Mouse (Mus musculus) intestine, embryonic 14.5 days (tissue): ENCODE measurements around the gene Csnk1g2. TPM values are rescaled to one million over a fixed set of nuclear protein-coding genes. Genes with fewer than 3 reads are reported as not detected.

Source experiments
- ATAC-seq: fragments of 200-750 bp; cut with Nextera tagmentation; replicated peaks from 2 replicates; pipeline ENCODE4 v1.8.0; 2017; ENCODE audit warnings: low read depth, moderate number of reproducible peaks, moderate TSS enrichment, moderate library complexity; ENCODE audit not compliant: low FRiP score, low TSS enrichment
- DNase-seq: peaks from one replicate; pipeline ENCODE4 v3.0.0-alpha.2; 2018; ENCODE audit warnings: low spot score
- H3K27ac ChIP-seq: fragments of 300-500 bp; sonication (generic); 2 replicates; pipeline ENCODE4 v1.5.1; 2014; ENCODE audit warnings: low read depth, mild to moderate bottlenecking, control low read depth
- H3K27me3 ChIP-seq: fragments of 300-500 bp; sonication (generic); replicated peaks from 2 replicates; pipeline ENCODE4 v1.6.1; 2014; ENCODE audit warnings: low read length, control low read depth; ENCODE audit not compliant: control insufficient read depth, insufficient read depth
- H3K36me3 ChIP-seq: fragments of 300-500 bp; sonication (generic); 2 replicates; pipeline ENCODE4 v1.6.1; 2014; ENCODE audit warnings: low read length, control low read depth; ENCODE audit not compliant: control insufficient read depth, insufficient read depth
- H3K4me1 ChIP-seq: fragments of 300-500 bp; sonication (generic); replicated peaks from 2 replicates; pipeline ENCODE4 v1.6.1; 2014; ENCODE audit warnings: low read length, control low read depth, mixed read lengths; ENCODE audit not compliant: control insufficient read depth, insufficient read depth
- H3K4me2 ChIP-seq: fragments of 300-500 bp; sonication (generic); 2 replicates; pipeline ENCODE4 v1.6.1; 2014; ENCODE audit warnings: low read length
- H3K4me3 ChIP-seq: fragments of 300-500 bp; sonication (generic); 2 replicates; pipeline ENCODE4 v1.5.1; 2014; ENCODE audit warnings: low read depth, low read length, control low read depth, mixed read lengths
- H3K9ac ChIP-seq: fragments of 300-500 bp; sonication (generic); 2 replicates; pipeline ENCODE4 v1.6.1; 2014; ENCODE audit warnings: mild to moderate bottlenecking, low read length
- H3K9me3 ChIP-seq: fragments of 300-500 bp; sonication (generic); 2 replicates; pipeline ENCODE4 v1.6.1; 2016; ENCODE audit warnings: low read length, control low read depth; ENCODE audit not compliant: control insufficient read depth
- WGBS: fragments of 180-500 bp; shearing (Covaris S2); extraction: QIAGEN DNeasy Blood & Tissue Kit; methylation state at CpG from one replicate; pipeline ENCODE4 v1.1.7; 2014; 5-methylcytosine and 5-hydroxymethylcytosine counted together
- polyA plus RNA-seq: library from polyadenylated mRNA; unstranded; fragments of >200 nt; fragmentation: Nextera tagmentation; extraction: Ambion mirVana; gene quantifications from 2 replicates; pipeline ENCODE4 v1.2.1, GENCODE M21; 2014

Gene Csnk1g2
- polyA plus RNA-seq, 1 experiment from 2014 or later, result 116 TPM

GRCm38 (mm10) chr10:80655406-80656129 is 32.9 kb downstream of the Csnk1g2 start:
- peak; percentile 47; the same call in 1 of the 2 replicates for ATAC-seq

DNA sequence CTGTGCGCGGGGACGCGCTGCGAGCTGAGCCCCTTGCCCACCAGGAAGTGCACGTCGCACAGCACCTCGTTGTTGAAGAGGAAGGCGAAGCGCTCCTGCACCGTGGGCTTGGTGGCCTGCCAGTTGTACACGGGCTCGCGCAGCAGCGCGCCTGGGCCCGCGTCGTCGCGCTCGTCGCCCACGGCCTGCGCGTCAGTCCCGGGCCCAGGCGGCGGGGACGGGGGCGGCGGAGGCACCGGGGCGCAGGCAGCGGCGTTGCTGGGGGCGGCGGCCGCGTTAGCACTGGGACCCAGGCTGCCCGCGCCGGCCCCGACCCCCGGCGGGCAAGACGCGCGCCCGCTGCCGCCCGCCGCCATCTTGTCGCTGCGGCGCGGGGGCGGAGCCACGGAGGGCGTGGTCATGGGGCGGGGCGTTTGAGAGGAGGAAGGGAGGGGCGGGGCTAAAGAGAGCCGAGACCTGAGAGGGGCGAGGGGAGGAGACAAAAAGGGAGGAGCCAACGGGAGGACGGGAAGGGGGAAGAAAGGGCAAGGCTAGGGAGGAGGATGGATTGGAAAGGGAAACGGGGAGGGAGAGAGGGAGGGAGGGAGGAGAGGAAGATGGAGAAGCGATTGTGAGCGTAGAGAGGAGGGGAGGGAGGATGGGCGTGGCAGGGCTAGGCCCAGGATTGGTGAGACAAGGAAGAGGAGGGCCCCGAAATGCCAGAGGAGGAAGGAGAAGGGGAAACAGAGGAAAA is 33.7 kb downstream of the Csnk1g2 start:
- WGBS, result under 1% methylated on average over 50 of the region's 72 CpGs
- ATAC-seq, result peak; percentile 83

More at GRCm38 (mm10) chr10:80655406-80656129, 32.9 kb downstream of the Csnk1g2 start:
- Histone ChIP-seq H3K4me3 (peak overlapping the region; percentile 89), H3K27ac (no peak overlapping the region), H3K36me3 (no peaks in the 10 kb centered on the region; the same call in 1 of the 2 replicates), H3K9me3 (no peaks in the 10 kb centered on the region), H3K4me2 (peak overlapping the region; percentile 76), H3K9ac (peak overlapping the region; percentile 71), H3K4me1 (peaks cover 14% of the 10 kb centered on the region), H3K27me3 (no peaks in the 10 kb centered on the region)
- WGBS, result 6% methylated on average over 10 of the region's 12 CpGs
- no peak for DNase-seq

DNA sequence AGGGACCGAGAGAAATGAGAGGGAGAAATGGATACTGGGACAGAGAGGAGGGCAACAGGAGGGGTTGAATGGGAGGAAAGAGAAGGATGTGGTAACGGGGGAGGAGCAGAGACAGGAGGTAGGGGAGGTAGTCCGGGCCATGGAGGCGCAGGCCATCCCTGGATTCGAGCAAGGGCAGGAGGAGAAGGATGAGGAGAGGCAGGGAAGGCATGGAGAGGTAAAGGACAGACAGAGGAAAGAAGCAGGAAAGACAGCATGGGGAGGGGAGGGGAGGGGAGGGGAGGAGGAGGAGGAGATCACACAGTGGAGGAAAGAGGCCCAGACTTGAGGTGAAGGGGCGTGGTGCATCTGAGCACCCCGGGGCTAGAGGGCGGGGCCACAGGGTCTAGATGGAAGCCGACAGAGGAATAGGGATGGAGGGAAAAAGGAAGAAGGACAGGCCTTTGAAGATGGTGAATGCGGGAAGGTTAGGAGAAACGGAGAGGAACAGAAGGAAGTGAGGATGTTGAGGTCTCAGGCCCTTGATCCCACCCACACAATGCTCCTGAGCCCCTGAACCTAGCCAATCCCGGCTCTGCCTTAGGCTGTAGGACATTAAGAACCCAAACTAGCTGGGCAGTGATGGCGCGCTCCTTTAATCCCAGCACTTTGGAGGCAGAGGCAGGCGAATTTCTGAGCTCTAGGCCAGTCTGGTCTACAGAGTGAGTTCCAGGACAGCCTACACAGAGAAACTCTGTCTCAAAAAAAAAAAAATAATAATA is 34.4 kb downstream of the Csnk1g2 start, which contains the start of gene Btbd2:
Btbd2 (minus strand) TSS at position 209 of the 761 bp plus-strand sequence.
- Histone ChIP-seq H3K9me3 (no peaks in the 10 kb centered on the region), H3K27me3 (no peaks in the 10 kb centered on the region), H3K36me3 (no peaks in the 10 kb centered on the region; the same call in 1 of the 2 replicates), H3K9ac (peak within 1 kb of the TSS; percentile 71), H3K4me2 (peak within 1 kb of the TSS; percentile 76), H3K4me1 (peaks cover 14% of the 10 kb centered on the region), H3K27ac (peak within 1 kb of the TSS; percentile 79), H3K4me3 (peak within 1 kb of the TSS; percentile 89)
- ATAC-seq (peak; percentile 24), DNase-seq (no peak)
- WGBS, result 18% methylated on average over 15 of the region's 15 CpGs

More for the DNA sequence above, 33.7 kb downstream of the Csnk1g2 start:
- peak overlapping the region; percentile 76 for H3K4me2 ChIP-seq
- peak overlapping the region; percentile 79 for H3K27ac ChIP-seq
- H3K9me3 ChIP-seq, result no peaks in the 10 kb centered on the region
- H3K4me3 ChIP-seq, result peak overlapping the region; percentile 89
- peak; percentile 99 for DNase-seq
- H3K4me1 ChIP-seq, result peaks cover 14% of the 10 kb centered on the region
- no peaks in the 10 kb centered on the region for H3K27me3 ChIP-seq
- H3K36me3 ChIP-seq, result no peaks in the 10 kb centered on the region; the same call in 1 of the 2 replicates
- peak overlapping the region; percentile 71 for H3K9ac ChIP-seq

DNA sequence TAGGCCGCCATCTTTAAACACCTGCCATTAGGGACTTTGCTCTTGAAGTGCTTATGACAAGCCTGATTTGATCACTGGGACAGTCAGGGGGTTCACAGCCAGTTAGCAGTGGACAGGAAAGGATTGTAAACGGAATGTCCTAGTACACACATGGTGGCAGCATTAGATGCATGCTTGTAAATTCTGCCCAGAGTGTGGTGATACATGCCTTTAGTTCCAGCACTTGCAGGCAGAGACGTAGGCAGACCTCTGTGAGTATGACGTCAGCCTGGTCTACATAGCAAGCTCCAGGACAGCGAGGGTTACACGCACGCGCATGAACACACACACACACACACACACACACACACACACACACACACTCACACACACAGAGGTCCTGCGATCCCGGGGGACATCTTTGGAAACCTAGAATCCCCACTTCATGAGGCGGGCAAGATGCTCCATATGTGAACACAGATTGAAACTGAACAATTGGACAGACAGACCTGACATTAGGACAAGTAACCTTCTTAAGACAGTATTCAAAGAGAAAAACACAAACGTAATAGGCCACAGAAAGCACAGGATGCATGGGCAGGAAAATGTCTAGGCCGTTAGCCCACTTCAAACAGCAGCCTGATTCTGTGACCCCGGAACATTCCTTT is 35.7 kb downstream of the Csnk1g2 start:
- no peak overlapping the region for H3K27ac ChIP-seq
- H3K36me3 ChIP-seq, result no peaks in the 10 kb centered on the region; the same call in 1 of the 2 replicates
- no peak for DNase-seq
- no peaks in the 10 kb centered on the region for H3K27me3 ChIP-seq
- WGBS, result 83% methylated on average over 14 of the region's 14 CpGs
- H3K4me3 ChIP-seq, result no peak overlapping the region
- H3K4me2 ChIP-seq, result no peak overlapping the region
- no peak overlapping the region for H3K9ac ChIP-seq
- no peaks in the 10 kb centered on the region for H3K9me3 ChIP-seq
- no peak for ATAC-seq
- H3K4me1 ChIP-seq, result peaks cover 14% of the 10 kb centered on the region

DNA sequence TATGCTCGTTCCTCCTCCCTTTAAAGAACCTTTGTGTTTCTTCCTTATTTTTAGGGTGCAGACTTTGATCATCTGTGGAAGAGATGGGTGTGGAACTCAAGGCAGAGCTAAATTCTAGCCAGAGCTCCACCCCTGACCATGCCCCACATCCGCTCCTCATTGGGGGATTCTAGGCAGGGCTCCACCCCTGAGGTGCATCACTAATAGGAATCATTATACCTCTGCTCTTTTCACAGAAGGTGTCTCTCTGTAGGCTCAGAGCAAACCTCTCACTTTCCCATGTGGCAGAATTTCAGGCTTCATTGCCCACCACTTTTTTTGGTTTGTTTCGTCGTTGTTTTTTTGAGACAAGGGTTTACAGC is 36.2 kb downstream of the Csnk1g2 start:
- WGBS, result 64% methylated on average over 4 of the region's 4 CpGs
- H3K27me3 ChIP-seq, result no peaks in the 10 kb centered on the region
- H3K27ac ChIP-seq, result no peak overlapping the region
- DNase-seq (no peak), ATAC-seq (no peak)
- no peaks in the 10 kb centered on the region for H3K36me3 ChIP-seq
- H3K9me3 ChIP-seq, result no peaks in the 10 kb centered on the region
- no peak overlapping the region for H3K4me3 ChIP-seq
- H3K9ac ChIP-seq, result no peak overlapping the region
- H3K4me2 ChIP-seq, result no peak overlapping the region
- peaks cover 14% of the 10 kb centered on the region for H3K4me1 ChIP-seq

GRCm38 (mm10) chr10:80659213-80659612 is 36.6 kb downstream of the Csnk1g2 start:
- Histone ChIP-seq H3K27me3 (no peaks in the 10 kb centered on the region), H3K4me1 (peaks cover 13% of the 10 kb centered on the region), H3K9me3 (no peaks in the 10 kb centered on the region), H3K27ac (no peak overlapping the region), H3K4me2 (peak overlapping the region; percentile 33), H3K36me3 (no peaks in the 10 kb centered on the region), H3K9ac (no peak overlapping the region), H3K4me3 (0 out of 2 replicates have a peak overlapping the region, but pooled peaks have one; percentile 4)
- DNase-seq (peak; percentile 92), ATAC-seq (no peak)
- 15% methylated on average over 10 of the region's 10 CpGs for WGBS

- DNase-seq (peak; percentile 70), ATAC-seq (no peak)
- Histone ChIP-seq H3K4me2 (no peak overlapping the region), H3K36me3 (peaks cover 3% of the 10 kb centered on the region), H3K4me3 (no peak overlapping the region), H3K27me3 (no peaks in the 10 kb centered on the region), H3K4me1 (peaks cover 14% of the 10 kb centered on the region), H3K27ac (no peak overlapping the region), H3K9ac (no peak overlapping the region), H3K9me3 (no peaks in the 10 kb centered on the region)
- WGBS, result 38% methylated on average over 5 of the region's 5 CpGs
Observed at GRCm38 (mm10) chr10:80661149-80661548, 38.5 kb downstream of the Csnk1g2 start.
